Mouse (Mus musculus) lung, adult 18-20 months (tissue): ENCODE measurements at regions not wholly inside any gene's neighbourhood (a gene's known extent, or its start where the extent isn't known, plus 50 kb on each side); places are given as distances from the start of the nearest gene placed in this dataset.

Source experiments
- DNase-seq, 2 experiments: peaks; one replicate each; pipeline ENCODE4 v3.0.0; 2022; ENCODE audit warnings: mixed read lengths in 2 of 2

DNA sequence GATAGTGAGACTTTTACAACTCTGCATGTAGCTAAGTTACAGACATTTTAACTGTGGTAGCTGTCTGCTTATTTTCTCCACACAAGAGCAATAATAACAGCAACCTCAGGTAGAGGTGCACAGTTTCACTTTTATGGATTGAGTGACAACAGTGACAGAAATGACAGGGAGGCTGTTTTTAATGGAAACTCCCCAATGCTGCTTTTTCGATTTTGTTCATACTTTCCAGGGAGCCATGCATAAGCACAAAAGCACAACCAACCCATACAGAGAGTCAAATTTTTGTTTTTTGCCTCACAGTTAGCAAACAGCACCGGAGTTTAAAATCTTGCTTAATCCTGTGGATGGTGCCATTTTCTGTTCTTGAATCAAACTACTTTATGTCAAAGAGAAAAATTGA lies 955.6 kb downstream of the Tbl1xr1 start:
- DNase-seq = no peak

DNA sequence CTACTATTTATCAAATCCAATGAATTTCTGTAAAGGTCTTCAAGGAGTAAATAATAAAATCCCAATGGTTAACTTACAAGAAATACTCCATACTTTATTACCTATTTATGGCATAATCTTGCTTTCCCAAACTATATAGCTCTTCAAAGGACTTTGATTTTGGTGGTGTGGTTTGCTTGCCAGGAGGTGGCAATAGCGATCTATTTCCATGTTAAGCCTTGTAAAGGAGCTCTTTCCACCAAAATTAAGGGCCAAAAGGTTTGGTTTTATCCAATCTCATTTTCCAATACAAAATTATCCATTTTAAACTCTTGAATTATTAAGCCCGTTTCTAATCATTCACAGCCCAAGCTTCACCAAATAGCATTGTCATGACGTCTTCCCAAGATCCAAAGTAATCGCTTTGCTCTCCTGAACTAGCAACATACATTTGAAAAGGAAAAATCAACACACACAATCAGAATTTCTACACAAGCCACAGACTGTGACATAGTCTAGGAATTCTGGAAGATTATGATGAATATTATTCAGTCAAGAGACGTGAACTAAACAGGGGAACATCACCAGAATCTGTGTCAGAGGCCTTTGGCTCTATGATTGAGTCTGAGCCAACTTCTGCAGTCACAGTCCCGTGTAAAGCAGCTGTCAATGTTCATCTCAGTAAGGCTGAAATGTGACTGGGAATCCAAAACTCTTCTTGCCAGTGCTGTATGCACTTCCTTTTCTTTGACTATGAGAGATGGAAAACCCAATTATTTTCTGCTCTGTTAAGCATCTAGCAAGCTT lies 986.9 kb downstream of the Tbl1xr1 start:
- no peak for DNase-seq

DNA sequence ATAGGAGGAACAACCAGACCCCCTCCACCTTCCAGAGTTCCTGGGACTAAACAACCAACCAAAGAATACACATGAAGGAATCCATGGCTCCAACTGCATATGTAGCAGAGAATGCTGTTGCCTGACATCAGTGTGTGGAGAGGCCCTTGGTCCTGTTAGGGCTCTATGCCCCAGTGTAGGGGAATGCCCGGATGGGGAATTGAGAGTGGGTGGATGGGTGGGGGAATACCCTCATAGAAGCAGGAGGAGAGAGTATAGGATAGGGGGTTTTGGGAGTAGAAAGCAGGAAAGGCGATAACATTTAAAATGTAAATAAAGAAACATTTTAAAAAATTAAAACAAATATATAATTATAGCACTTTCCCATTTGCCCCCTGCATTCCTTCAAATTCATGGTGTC lies 995.0 kb downstream of the Tbl1xr1 start:
- DNase-seq = no peak
